Mouse (Mus musculus) hindbrain, embryonic 13.5 days (tissue): ENCODE results near the gene Pdf. TPM values are rescaled to one million over a fixed set of nuclear protein-coding genes. Genes with fewer than 3 reads are reported as not detected.
"Not testable (repeated sequence)": the region's sequence is repeated elsewhere in the genome, so short reads cannot be mapped to it uniquely, and the experiment has no call there.

Experiments
- ATAC-seq: fragments of 200-750 bp; cut with Nextera tagmentation; 2 replicates; pipeline ENCODE4 v1.8.0; 2017; ENCODE audit warnings: moderate TSS enrichment; ENCODE audit not compliant: low FRiP score
- H3K27ac ChIP-seq: fragments of 300-500 bp; sonication (generic); 2 replicates; pipeline ENCODE4 v1.5.1; 2015; ENCODE audit warnings: inconsistent platforms, mild to moderate bottlenecking, moderate library complexity
- H3K27me3 ChIP-seq: fragments of 300-500 bp; sonication (generic); 2 replicates; pipeline ENCODE4 v1.6.1; 2015; ENCODE audit warnings: mild to moderate bottlenecking, inconsistent platforms
- H3K36me3 ChIP-seq: fragments of 300-500 bp; sonication (generic); 2 replicates; pipeline ENCODE4 v1.6.1; 2015; ENCODE audit warnings: mild to moderate bottlenecking, inconsistent platforms
- H3K4me1 ChIP-seq: fragments of 300-500 bp; sonication (generic); replicated peaks from 2 replicates; pipeline ENCODE4 v1.6.1; 2015; ENCODE audit warnings: inconsistent platforms
- H3K4me2 ChIP-seq: fragments of 300-500 bp; sonication (generic); 2 replicates; pipeline ENCODE4 v1.6.1; 2015; ENCODE audit warnings: inconsistent platforms, mild to moderate bottlenecking, moderate library complexity
- H3K4me3 ChIP-seq: fragments of 300-500 bp; sonication (generic); 2 replicates; pipeline ENCODE4 v1.5.1; 2015; ENCODE audit warnings: mild to moderate bottlenecking, inconsistent platforms
- H3K9ac ChIP-seq: fragments of 300-500 bp; sonication (generic); 2 replicates; pipeline ENCODE4 v1.6.1; 2015; ENCODE audit warnings: mild to moderate bottlenecking, inconsistent platforms
- H3K9me3 ChIP-seq: fragments of 300-500 bp; sonication (generic); 2 replicates; pipeline ENCODE4 v1.6.1; 2016; ENCODE audit warnings: inconsistent platforms
- WGBS: fragments of 180-500 bp; shearing (Covaris S2); methylation state at CpG from one replicate; pipeline ENCODE4 v1.1.7; 2015; 5-methylcytosine and 5-hydroxymethylcytosine counted together
- polyA plus RNA-seq: library from polyadenylated mRNA; unstranded; fragments of >200 nt; fragmentation: Nextera tagmentation; extraction: Ambion mirVana; gene quantifications from 2 replicates; pipeline ENCODE4 v1.2.1, GENCODE M21; 2015

The Pdf gene
- polyA plus RNA-seq, 1 experiment from 2014 or later, result 38.5 TPM

DNA sequence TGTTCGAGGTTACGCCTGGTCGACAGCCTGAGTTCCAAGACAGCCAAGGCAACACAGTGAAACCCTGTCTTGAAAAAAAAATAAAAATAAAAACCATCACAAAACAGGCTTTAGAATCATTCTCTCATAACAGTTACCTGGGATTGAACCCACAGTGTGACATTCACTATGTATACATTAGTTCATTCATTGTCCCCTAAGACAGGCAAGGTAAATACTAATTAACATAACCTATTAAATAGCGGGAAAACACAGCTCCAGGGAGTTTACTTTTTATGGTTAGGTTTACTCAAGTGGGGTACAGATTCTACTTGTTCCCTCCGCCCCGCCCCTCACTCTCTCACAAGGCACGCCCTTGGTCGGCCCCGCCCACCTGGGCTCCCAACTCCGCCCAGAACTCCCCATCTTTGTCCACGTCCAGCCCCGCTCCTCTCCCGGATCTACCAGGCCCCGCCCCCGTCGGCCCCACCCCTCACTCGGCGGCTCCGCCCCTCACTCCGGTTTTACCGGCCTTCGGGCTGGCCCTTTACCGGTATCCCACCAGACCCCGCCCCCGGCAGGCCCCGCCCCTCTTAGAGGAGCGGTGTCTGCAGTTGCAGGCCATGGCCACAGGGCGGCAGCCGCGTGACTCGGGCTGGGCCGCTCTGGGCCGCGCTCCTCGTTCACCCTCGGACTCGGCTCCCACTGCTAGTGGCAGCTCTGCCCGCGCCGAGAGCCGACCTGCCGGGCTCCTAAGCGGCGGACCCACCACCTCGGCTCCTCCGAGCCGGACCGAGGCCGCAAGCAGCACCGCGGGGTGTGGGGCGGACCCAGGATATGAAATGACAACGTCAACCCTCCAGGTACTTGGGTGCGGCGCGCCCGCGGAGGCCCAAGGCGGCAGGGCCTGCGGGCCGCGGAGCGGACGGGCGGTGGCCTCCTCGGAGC, 17.5 kb downstream of the Pdf start, which contains the start of gene Vps4a:
Gene Vps4a (plus strand): TSS at position 573 of the 927 bp plus-strand sequence.
- 0 out of 2 replicates have a peak, but pooled peaks cover 2% of the 10 kb centered on the region for H3K27me3 ChIP-seq
- 5% methylated on average over 55 of the region's 66 CpGs for WGBS
- H3K27ac ChIP-seq, result peak within 1 kb of the TSS; percentile 90
- ATAC-seq, result peak; percentile 95
- peak within 1 kb of the TSS; percentile 98 for H3K9ac ChIP-seq
- H3K4me3 ChIP-seq, result peak within 1 kb of the TSS; percentile 89
- no peaks in the 10 kb centered on the region for H3K9me3 ChIP-seq
- H3K4me2 ChIP-seq, result peak within 1 kb of the TSS; percentile 76
- peaks cover 9% of the 10 kb centered on the region; the same call in 1 of the 2 replicates for H3K36me3 ChIP-seq
- H3K4me1 ChIP-seq, result peaks cover 24% of the 10 kb centered on the region

- Histone ChIP-seq H3K9me3 (no peaks in the 10 kb centered on the region), H3K4me3 (no peak overlapping the region), H3K36me3 (0 out of 2 replicates have a peak, but pooled peaks cover 2% of the 10 kb centered on the region), H3K4me1 (peaks cover 24% of the 10 kb centered on the region), H3K9ac (no peak overlapping the region; the same call in 1 of the 2 replicates), H3K4me2 (no peak overlapping the region), H3K27ac (no peak overlapping the region), H3K27me3 (0 out of 2 replicates have a peak, but pooled peaks cover 2% of the 10 kb centered on the region)
- no peak for ATAC-seq
- 72% methylated on average over 5 of the region's 5 CpGs for WGBS
Observed at GRCm38 (mm10) chr8:107030058-107030457, 18.4 kb downstream of the Pdf start.

- H3K4me3 ChIP-seq, result no peak overlapping the region
- peaks cover 21% of the 10 kb centered on the region for H3K4me1 ChIP-seq
- no peak overlapping the region; the same call in 1 of the 2 replicates for H3K9ac ChIP-seq
- H3K36me3 ChIP-seq, result 0 out of 2 replicates have a peak, but pooled peaks cover under 1% of the 10 kb centered on the region
- WGBS, result 86% methylated on average over 3 of the region's 3 CpGs
- H3K27me3 ChIP-seq, result 0 out of 2 replicates have a peak, but pooled peaks cover 2% of the 10 kb centered on the region
- no peak overlapping the region for H3K27ac ChIP-seq
- H3K9me3 ChIP-seq, result no peaks in the 10 kb centered on the region
- no peak overlapping the region for H3K4me2 ChIP-seq
- ATAC-seq, result no peak
Observed at GRCm38 (mm10) chr8:107029310-107029709, 19.1 kb downstream of the Pdf start.

- Histone ChIP-seq H3K4me3 (no peak overlapping the region), H3K9me3 (no peaks in the 10 kb centered on the region), H3K4me1 (no peaks in the 10 kb centered on the region), H3K36me3 (no peaks in the 10 kb centered on the region), H3K27me3 (0 out of 2 replicates have a peak, but pooled peaks cover 2% of the 10 kb centered on the region), H3K4me2 (no peak overlapping the region), H3K9ac (no peak overlapping the region), H3K27ac (no peak overlapping the region)
- no peak for ATAC-seq
- 92% methylated on average over 8 of the region's 8 CpGs for WGBS
Observed at GRCm38 (mm10) chr8:107023479-107023878, 24.9 kb downstream of the Pdf start.

DNA sequence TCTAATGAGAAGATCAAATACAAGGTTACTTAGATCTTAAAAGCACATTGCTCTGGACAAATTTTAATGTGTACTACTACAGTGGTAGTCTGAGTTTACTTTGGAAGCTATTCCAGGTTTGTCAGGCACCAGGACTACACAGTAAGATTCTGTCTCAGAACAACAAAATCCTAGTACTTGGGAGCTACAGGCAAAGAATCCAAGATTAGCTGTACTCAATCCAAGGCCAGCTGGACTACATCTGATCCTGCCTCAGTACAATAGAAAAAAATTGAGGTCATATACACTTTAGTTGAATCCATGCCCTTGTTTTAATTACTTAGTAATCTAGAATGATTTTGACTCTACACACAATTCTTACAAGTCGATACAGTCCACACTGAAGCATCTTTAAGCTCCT, 33.5 kb downstream of the Pdf start:
- no peaks in the 10 kb centered on the region for H3K27me3 ChIP-seq
- H3K9me3 ChIP-seq, result no peaks in the 10 kb centered on the region

DNA sequence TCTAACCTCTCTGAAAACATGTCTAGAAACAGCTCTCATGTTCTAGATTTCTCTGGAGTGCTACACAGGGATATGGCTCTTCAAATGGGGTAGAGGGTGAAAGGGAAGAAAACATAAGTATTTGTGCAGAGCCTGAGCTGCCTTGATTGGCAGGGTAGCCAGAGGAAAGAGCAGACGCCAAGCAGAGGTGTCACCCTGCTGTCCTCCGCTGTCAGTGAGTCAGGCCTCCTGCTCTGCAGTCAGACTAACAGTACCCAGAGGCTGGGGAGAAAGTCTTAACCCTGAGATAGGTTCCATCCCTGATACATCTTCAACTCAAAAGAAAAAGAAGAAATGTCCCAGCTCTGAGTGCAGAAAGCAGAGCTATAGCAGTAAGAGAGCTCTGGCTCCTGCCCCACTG, 35.7 kb downstream of the Pdf start:
- no peak overlapping the region for H3K4me3 ChIP-seq
- H3K4me1 ChIP-seq, result no peaks in the 10 kb centered on the region
- no peak overlapping the region for H3K27ac ChIP-seq
- no peak overlapping the region for H3K4me2 ChIP-seq
- no peak overlapping the region for H3K9ac ChIP-seq
- no peaks in the 10 kb centered on the region for H3K27me3 ChIP-seq
- H3K36me3 ChIP-seq, result peaks cover 32% of the 10 kb centered on the region
- H3K9me3 ChIP-seq, result no peaks in the 10 kb centered on the region
- no peak for ATAC-seq
- WGBS, result 84% methylated on average over 2 of the region's 2 CpGs

More for the DNA sequence above, 33.5 kb downstream of the Pdf start:
- Histone ChIP-seq H3K4me3 (no peak overlapping the region), H3K27ac (no peak overlapping the region), H3K4me2 (no peak overlapping the region), H3K36me3 (peaks cover 29% of the 10 kb centered on the region), H3K4me1 (no peaks in the 10 kb centered on the region), H3K9ac (no peak overlapping the region)
- WGBS, result 93% methylated on average over 1 of the region's 1 CpGs
- no peak for ATAC-seq

GRCm38 (mm10) chr8:107007795-107008194, 40.6 kb downstream of the Pdf start:
- Histone ChIP-seq H3K4me1 (no peaks in the 10 kb centered on the region), H3K4me3 (no peak overlapping the region), H3K27ac (no peak overlapping the region), H3K4me2 (no peak overlapping the region), H3K9ac (no peak overlapping the region), H3K36me3 (peaks cover 36% of the 10 kb centered on the region), H3K27me3 (no peaks in the 10 kb centered on the region), H3K9me3 (no peaks in the 10 kb centered on the region)
- 93% methylated on average over 3 of the region's 3 CpGs for WGBS
- no peak for ATAC-seq

- H3K4me3 ChIP-seq, result no peak overlapping the region
- peak; percentile 68; the same call in 1 of the 2 replicates for ATAC-seq
- H3K27me3 ChIP-seq, result no peaks in the 10 kb centered on the region
- H3K9ac ChIP-seq, result no peak overlapping the region
- peaks cover 8% of the 10 kb centered on the region; the same call in 1 of the 2 replicates for H3K36me3 ChIP-seq
- H3K9me3 ChIP-seq, result no peaks in the 10 kb centered on the region
- H3K4me2 ChIP-seq, result no peak overlapping the region
- WGBS, result 42% methylated on average over 5 of the region's 5 CpGs
- H3K4me1 ChIP-seq, result no peaks in the 10 kb centered on the region
- H3K27ac ChIP-seq, result no peak overlapping the region
Observed at GRCm38 (mm10) chr8:107002532-107002931, 45.9 kb downstream of the Pdf start.

- Histone ChIP-seq H3K27me3 (no peaks in the 10 kb centered on the region), H3K36me3 (peaks cover 13% of the 10 kb centered on the region; the same call in 1 of the 2 replicates), H3K9me3 (no peaks in the 10 kb centered on the region), H3K4me2 (no peak overlapping the region), H3K27ac (no peak overlapping the region), H3K9ac (no peak overlapping the region), H3K4me1 (no peaks in the 10 kb centered on the region), H3K4me3 (no peak overlapping the region)
- ATAC-seq, result no peak
- 86% methylated on average over 1 of the region's 1 CpGs for WGBS
Observed at GRCm38 (mm10) chr8:106999068-106999467, 49.3 kb downstream of the Pdf start.

DNA sequence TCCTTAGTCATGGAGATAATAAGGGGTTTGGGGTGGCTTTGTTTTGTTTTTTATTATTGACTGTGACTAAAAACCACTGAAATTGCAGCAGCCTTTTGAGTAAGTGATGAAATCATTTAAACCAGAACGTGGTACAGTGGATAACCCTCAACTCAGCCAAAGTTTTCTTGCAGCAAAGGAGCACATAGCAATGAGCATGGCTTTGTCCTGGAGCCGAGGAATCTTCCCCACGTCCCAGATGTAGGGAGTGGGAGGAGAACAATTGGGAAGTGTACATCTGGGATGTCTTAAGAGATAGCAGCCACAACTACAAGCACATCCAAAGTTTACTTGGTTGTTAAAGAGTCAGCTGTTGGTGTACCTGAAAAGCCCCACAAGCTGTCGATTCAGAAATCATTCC, 51.0 kb downstream of the Pdf start:
- ATAC-seq, result no peak
- Histone ChIP-seq H3K9ac (no peak overlapping the region), H3K9me3 (no peaks in the 10 kb centered on the region), H3K4me2 (no peak overlapping the region), H3K27me3 (no peaks in the 10 kb centered on the region), H3K4me1 (no peaks in the 10 kb centered on the region), H3K36me3 (peaks cover 16% of the 10 kb centered on the region), H3K4me3 (no peak overlapping the region), H3K27ac (no peak overlapping the region)
- WGBS, result 89% methylated on average over 4 of the region's 4 CpGs

- H3K4me3 ChIP-seq, H3K4me2 ChIP-seq, H3K9ac ChIP-seq, H3K9me3 ChIP-seq, ATAC-seq, H3K4me1 ChIP-seq, H3K27ac ChIP-seq, H3K27me3 ChIP-seq: not testable (repeated sequence)
- 89% methylated on average over 4 of the region's 4 CpGs for WGBS
- H3K36me3 ChIP-seq, result peaks cover 23% of the 10 kb centered on the region
Observed at GRCm38 (mm10) chr8:106996339-106996738, 52.1 kb downstream of the Pdf start.
